Mouse (Mus musculus) forebrain, embryonic 12.5 days (tissue): ENCODE measurements around the gene Mars. TPM values are rescaled to one million over a fixed set of nuclear protein-coding genes. Genes with fewer than 3 reads are reported as not detected.
"Not testable (repeated sequence)": the region's sequence is repeated elsewhere in the genome, so short reads cannot be mapped to it uniquely, and the experiment has no call there.

Experiments
- ATAC-seq: fragments of 200-750 bp; cut with Nextera tagmentation; 2 replicates; pipeline ENCODE4 v1.8.0; 2017; ENCODE audit warnings: moderate TSS enrichment; ENCODE audit not compliant: low FRiP score
- H3K27ac ChIP-seq: fragments of 300-500 bp; sonication (generic); 2 replicates; pipeline ENCODE4 v1.5.1; 2016; ENCODE audit warnings: mild to moderate bottlenecking
- H3K27me3 ChIP-seq: fragments of 300-500 bp; sonication (generic); 2 replicates; pipeline ENCODE4 v1.6.1; 2016; ENCODE audit warnings: mild to moderate bottlenecking
- H3K36me3 ChIP-seq: fragments of 300-500 bp; sonication (generic); replicated peaks from 2 replicates; pipeline ENCODE4 v1.6.1; 2016; ENCODE audit warnings: mild to moderate bottlenecking
- H3K4me1 ChIP-seq: fragments of 300-500 bp; sonication (generic); 2 replicates; pipeline ENCODE4 v1.6.1; 2016
- H3K4me2 ChIP-seq: fragments of 300-500 bp; sonication (generic); 2 replicates; pipeline ENCODE4 v1.6.1; 2016; ENCODE audit warnings: mild to moderate bottlenecking, moderate library complexity
- H3K4me3 ChIP-seq: fragments of 300-500 bp; sonication (generic); replicated peaks from 2 replicates; pipeline ENCODE4 v1.5.1; 2016; ENCODE audit warnings: mild to moderate bottlenecking
- H3K9ac ChIP-seq: fragments of 300-500 bp; sonication (generic); 2 replicates; pipeline ENCODE4 v1.6.1; 2016; ENCODE audit warnings: mild to moderate bottlenecking
- H3K9me3 ChIP-seq: fragments of 300-500 bp; sonication (generic); 2 replicates; pipeline ENCODE4 v1.6.1; 2016
- WGBS: fragments of 180-500 bp; shearing (Covaris S2); methylation state at CpG from one replicate; pipeline ENCODE4 v1.1.7; 2016; 5-methylcytosine and 5-hydroxymethylcytosine counted together
- polyA plus RNA-seq: library from polyadenylated mRNA; unstranded; fragments of >200 nt; fragmentation: Nextera tagmentation; extraction: Ambion mirVana; gene quantifications from 2 replicates; pipeline ENCODE4 v1.2.1, GENCODE M21; 2016

Gene Mars
- polyA plus RNA-seq, 1 experiment from 2014 or later = 177 TPM

- Histone ChIP-seq H3K4me2 (no peak overlapping the region), H3K27ac (no peak overlapping the region), H3K9me3 (no peaks in the 10 kb centered on the region), H3K4me1 (no peaks in the 10 kb centered on the region), H3K9ac (no peak overlapping the region), H3K4me3 (no peak overlapping the region), H3K27me3 (peaks cover 47% of the 10 kb centered on the region), H3K36me3 (no peaks in the 10 kb centered on the region)
- 81% methylated on average over 7 of the region's 7 CpGs for WGBS
- ATAC-seq = no peak
Observed at GRCm38 (mm10) chr10:127319969-127320368, 8.4 kb upstream of the Mars start.

- Histone ChIP-seq H3K9ac (no peak overlapping the region), H3K9me3 (no peaks in the 10 kb centered on the region), H3K4me2 (no peak overlapping the region), H3K27me3 (peaks cover 27% of the 10 kb centered on the region), H3K27ac (no peak overlapping the region), H3K36me3 (no peaks in the 10 kb centered on the region), H3K4me3 (no peak overlapping the region), H3K4me1 (no peaks in the 10 kb centered on the region)
- ATAC-seq = no peak
- WGBS = 47% methylated on average over 4 of the region's 4 CpGs
Observed at GRCm38 (mm10) chr10:127318009-127318408, 6.4 kb upstream of the Mars start.

- no peak overlapping the region for H3K4me3 ChIP-seq
- no peaks in the 10 kb centered on the region for H3K36me3 ChIP-seq
- no peak overlapping the region for H3K4me2 ChIP-seq
- H3K27ac ChIP-seq = no peak overlapping the region
- H3K27me3 ChIP-seq = peaks cover 20% of the 10 kb centered on the region
- no peak overlapping the region for H3K9ac ChIP-seq
- H3K4me1 ChIP-seq = no peaks in the 10 kb centered on the region; the same call in 1 of the 2 replicates
- no peak for ATAC-seq
- H3K9me3 ChIP-seq = no peaks in the 10 kb centered on the region
- WGBS = 86% methylated on average over 2 of the region's 2 CpGs
Observed at GRCm38 (mm10) chr10:127317277-127317676, 5.7 kb upstream of the Mars start.

- WGBS = 78% methylated on average over 1 of the region's 1 CpGs
- ATAC-seq = not testable (repeated sequence)
Observed at GRCm38 (mm10) chr10:127314950-127315349, 3.4 kb upstream of the Mars start.

GRCm38 (mm10) chr10:127313516-127313915 is 1.9 kb upstream of the Mars start:
- H3K4me2 ChIP-seq, H3K9me3 ChIP-seq, ATAC-seq, H3K27ac ChIP-seq, H3K27me3 ChIP-seq, H3K4me3 ChIP-seq, H3K9ac ChIP-seq: not testable (repeated sequence)
- Histone ChIP-seq H3K36me3 (peaks cover 12% of the 10 kb centered on the region), H3K4me1 (peaks cover 12% of the 10 kb centered on the region)
- WGBS = 91% methylated on average over 5 of the region's 5 CpGs

More at GRCm38 (mm10) chr10:127314950-127315349, 3.4 kb upstream of the Mars start:
- not testable (repeated sequence) for H3K4me2 ChIP-seq, H3K9ac ChIP-seq, H3K27me3 ChIP-seq, H3K4me3 ChIP-seq, H3K9me3 ChIP-seq, H3K36me3 ChIP-seq, H3K27ac ChIP-seq
- peaks cover 12% of the 10 kb centered on the region for H3K4me1 ChIP-seq

- Histone ChIP-seq H3K4me1 (peaks cover 12% of the 10 kb centered on the region), H3K4me3 (no peak overlapping the region), H3K4me2 (no peak overlapping the region), H3K9ac (no peak overlapping the region), H3K27ac (no peak overlapping the region), H3K27me3 (no peaks in the 10 kb centered on the region), H3K9me3 (no peaks in the 10 kb centered on the region), H3K36me3 (peaks cover 18% of the 10 kb centered on the region)
- ATAC-seq = no peak
- 80% methylated on average over 4 of the region's 4 CpGs for WGBS
Observed at GRCm38 (mm10) chr10:127312858-127313257, 1.3 kb upstream of the Mars start.

- Histone ChIP-seq H3K27ac (peak overlapping the region; percentile 75), H3K36me3 (peaks cover 24% of the 10 kb centered on the region), H3K9me3 (no peaks in the 10 kb centered on the region), H3K4me1 (peaks cover 12% of the 10 kb centered on the region), H3K4me3 (peak overlapping the region; percentile 79), H3K27me3 (no peaks in the 10 kb centered on the region), H3K4me2 (peak overlapping the region; percentile 71), H3K9ac (peak overlapping the region; percentile 86; the same call in 1 of the 2 replicates)
- peak; percentile 64 for ATAC-seq
- under 1% methylated on average over 4 of the region's 4 CpGs for WGBS
Observed at GRCm38 (mm10) chr10:127312356-127312676, 730 bp upstream of the Mars start.

GRCm38 (mm10) chr10:127310523-127311475 is 787 bp downstream of the Mars start:
- H3K27me3 ChIP-seq = no peaks in the 10 kb centered on the region
- H3K9me3 ChIP-seq = no peaks in the 10 kb centered on the region
- peaks cover 39% of the 10 kb centered on the region for H3K36me3 ChIP-seq
- peak overlapping the region; percentile 86 for H3K9ac ChIP-seq
- 39% methylated on average over 23 of the region's 23 CpGs for WGBS
- H3K4me3 ChIP-seq = peak overlapping the region; percentile 79
- peaks cover 12% of the 10 kb centered on the region for H3K4me1 ChIP-seq
- peak overlapping the region; percentile 57; the same call in 1 of the 2 replicates for H3K27ac ChIP-seq
- H3K4me2 ChIP-seq = peak overlapping the region; percentile 71
- peak; percentile 52 for ATAC-seq

GRCm38 (mm10) chr10:127309167-127309566 is 2.4 kb downstream of the Mars start:
- not testable (repeated sequence) for H3K9me3 ChIP-seq, H3K27ac ChIP-seq, ATAC-seq, H3K4me3 ChIP-seq, H3K27me3 ChIP-seq, H3K4me2 ChIP-seq, H3K9ac ChIP-seq
- H3K4me1 ChIP-seq = peaks cover 12% of the 10 kb centered on the region
- WGBS = 79% methylated on average over 3 of the region's 3 CpGs
- H3K36me3 ChIP-seq = peaks cover 55% of the 10 kb centered on the region

GRCm38 (mm10) chr10:127303136-127303535 is 8.4 kb downstream of the Mars start:
- WGBS = 96% methylated on average over 11 of the region's 11 CpGs
- peaks cover 99% of the 10 kb centered on the region for H3K36me3 ChIP-seq

GRCm38 (mm10) chr10:127300361-127300760 is 11.2 kb downstream of the Mars start:
- 95% methylated on average over 6 of the region's 6 CpGs for WGBS
- no peak for ATAC-seq
- H3K4me2 ChIP-seq = no peak overlapping the region

More at GRCm38 (mm10) chr10:127303136-127303535, 8.4 kb downstream of the Mars start:
- Histone ChIP-seq H3K4me3 (no peak overlapping the region), H3K4me2 (no peak overlapping the region), H3K9me3 (no peaks in the 10 kb centered on the region), H3K4me1 (no peaks in the 10 kb centered on the region), H3K9ac (no peak overlapping the region), H3K27me3 (no peaks in the 10 kb centered on the region), H3K27ac (no peak overlapping the region)
- ATAC-seq = no peak

GRCm38 (mm10) chr10:127297015-127297871 is 14.3 kb downstream of the Mars start:
- ATAC-seq = no peak
- H3K4me1 ChIP-seq = peaks cover 6% of the 10 kb centered on the region
- no peak overlapping the region for H3K4me2 ChIP-seq
- peaks cover 91% of the 10 kb centered on the region for H3K36me3 ChIP-seq
- H3K9ac ChIP-seq = no peak overlapping the region
- WGBS = 93% methylated on average over 16 of the region's 16 CpGs
- H3K4me3 ChIP-seq = no peak overlapping the region
- H3K9me3 ChIP-seq = no peaks in the 10 kb centered on the region
- no peak overlapping the region for H3K27ac ChIP-seq
- H3K27me3 ChIP-seq = no peaks in the 10 kb centered on the region

More at GRCm38 (mm10) chr10:127300361-127300760, 11.2 kb downstream of the Mars start:
- no peak overlapping the region for H3K9ac ChIP-seq
- peaks cover 99% of the 10 kb centered on the region for H3K36me3 ChIP-seq
- no peak overlapping the region for H3K27ac ChIP-seq
- no peaks in the 10 kb centered on the region for H3K4me1 ChIP-seq
- no peak overlapping the region for H3K4me3 ChIP-seq
- no peaks in the 10 kb centered on the region for H3K27me3 ChIP-seq
- H3K9me3 ChIP-seq = no peaks in the 10 kb centered on the region
